Mouse (Mus musculus) cerebellum, adult 2 months (tissue): ENCODE results near the gene Fam198b. TPM values are rescaled to one million over a fixed set of nuclear protein-coding genes. Genes with fewer than 3 reads are reported as not detected.

ENCODE experiments used
- DNase-seq, 2 experiments: peaks; one replicate each; pipeline ENCODE4 v3.0.0; 2021
- H3K27ac ChIP-seq: fragments of 200-500 bp; 2 replicates; pipeline ENCODE4 v1.5.1; 2012; ENCODE audit warnings: low read length, control low read depth, inconsistent platforms; ENCODE audit not compliant: insufficient read depth
- H3K27me3 ChIP-seq: fragments of 200-500 bp; 2 replicates; pipeline ENCODE4 v1.6.1; 2012; ENCODE audit warnings: inconsistent platforms, mild to moderate bottlenecking, low read length, moderate library complexity; ENCODE audit not compliant: control insufficient read depth, insufficient read depth
- H3K4me1 ChIP-seq: fragments of 200-500 bp; 2 replicates; pipeline ENCODE4 v1.6.1; 2011; ENCODE audit warnings: low read length; ENCODE audit not compliant: control insufficient read depth, insufficient read depth
- H3K4me3 ChIP-seq: fragments of 200-500 bp; replicated peaks from 2 replicates; pipeline ENCODE3; 2011; ENCODE audit warnings: mild to moderate bottlenecking, low read depth, low read length, control low read depth; ENCODE audit not compliant: insufficient read depth
- CTCF ChIP-seq: fragments of 200-500 bp; IDR thresholded peaks from 2 replicates; pipeline ENCODE4 v1.5.1; 2011; ENCODE audit warnings: low read depth, mild to moderate bottlenecking, control low read depth, low read length, moderate library complexity, borderline replicate concordance; ENCODE audit not compliant: insufficient read depth
- POLR2A ChIP-seq: fragments of 200-500 bp; IDR thresholded peaks from 2 replicates; pipeline ENCODE4 v1.6.1; 2011; ENCODE audit warnings: low read length, control low read depth, borderline replicate concordance; ENCODE audit not compliant: insufficient read depth
- WGBS: fragments of 180-500 bp; shearing (Covaris S2); methylation state at CpG from one replicate; pipeline ENCODE4 v1.1.7; 2018; 5-methylcytosine and 5-hydroxymethylcytosine counted together
- polyA plus RNA-seq: library from polyadenylated mRNA; depleted of rRNA; stranded (reverse); fragments of >200 nt; gene quantifications from 2 replicates; pipeline ENCODE4 v1.2.3, GENCODE M21; 2012

Gene Fam198b
- polyA plus RNA-seq, 1 experiment, result 1.5 TPM

- Histone ChIP-seq H3K4me1 (no peaks in the 10 kb centered on the region), H3K4me3 (no peak overlapping the region), H3K27me3 (no peaks in the 10 kb centered on the region), H3K27ac (no peak overlapping the region)
- WGBS, result 63% methylated on average over 2 of the region's 2 CpGs
- TF ChIP-seq POLR2A (no peak), CTCF (no peak)
- DNase-seq, result no peak
These were observed 34.7 kb upstream of the Fam198b start for GRCm38 (mm10) chr3:79849621-79850020.

GRCm38 (mm10) chr3:79850656-79851055 lies 33.7 kb upstream of the Fam198b start:
- H3K27me3 ChIP-seq, result no peaks in the 10 kb centered on the region
- DNase-seq, result no peak
- no peaks in the 10 kb centered on the region for H3K4me1 ChIP-seq
- no peak for TF ChIP-seq POLR2A
- no peak for TF ChIP-seq CTCF
- WGBS, result 49% methylated on average over 6 of the region's 6 CpGs
- H3K4me3 ChIP-seq, result no peak overlapping the region
- H3K27ac ChIP-seq, result no peak overlapping the region

- H3K27me3 ChIP-seq, result no peaks in the 10 kb centered on the region
- H3K27ac ChIP-seq, result no peak overlapping the region
- no peaks in the 10 kb centered on the region for H3K4me1 ChIP-seq
- TF ChIP-seq CTCF (no peak), POLR2A (no peak)
- H3K4me3 ChIP-seq, result no peak overlapping the region
- no peak for DNase-seq
- WGBS, result 87% methylated on average over 3 of the region's 3 CpGs
These were observed 32.2 kb upstream of the Fam198b start for GRCm38 (mm10) chr3:79852108-79852507.

GRCm38 (mm10) chr3:79852654-79853166 lies 31.6 kb upstream of the Fam198b start, which contains the start of gene Tmem144:
Gene Tmem144, minus strand, starts transcription at chr3:79852773.
- Histone ChIP-seq H3K4me1 (no peaks in the 10 kb centered on the region), H3K27ac (peak within 1 kb of the TSS; percentile 55; the same call in 1 of the 2 replicates), H3K27me3 (no peaks in the 10 kb centered on the region), H3K4me3 (no peak within 1 kb of the TSS)
- no peak for TF ChIP-seq CTCF
- TF ChIP-seq POLR2A, result no peak
- DNase-seq, result peak in 1 of 2 experiments; percentile 31
- WGBS, result 61% methylated on average over 8 of the region's 8 CpGs

GRCm38 (mm10) chr3:79857780-79858179 lies 26.6 kb upstream of the Fam198b start:
- TF ChIP-seq POLR2A (no peak), CTCF (no peak)
- DNase-seq, result no peak
- Histone ChIP-seq H3K27ac (no peak overlapping the region), H3K27me3 (no peaks in the 10 kb centered on the region), H3K4me1 (no peaks in the 10 kb centered on the region), H3K4me3 (no peak overlapping the region)
- WGBS, result 46% methylated on average over 5 of the region's 5 CpGs

GRCm38 (mm10) chr3:79858221-79858620 lies 26.1 kb upstream of the Fam198b start:
- no peak for TF ChIP-seq POLR2A
- no peak for DNase-seq
- Histone ChIP-seq H3K4me3 (no peak overlapping the region), H3K27ac (no peak overlapping the region), H3K4me1 (no peaks in the 10 kb centered on the region), H3K27me3 (no peaks in the 10 kb centered on the region)
- whole genome bisulfite sequencing, result 72% methylated on average over 3 of the region's 3 CpGs

GRCm38 (mm10) chr3:79864824-79865223 lies 19.5 kb upstream of the Fam198b start:
- 59% methylated on average over 7 of the region's 7 CpGs for WGBS
- no peaks in the 10 kb centered on the region for H3K27me3 ChIP-seq
- no peak overlapping the region for H3K4me3 ChIP-seq
- no peak for DNase-seq
- H3K4me1 ChIP-seq, result 0 out of 2 replicates have a peak, but pooled peaks cover 2% of the 10 kb centered on the region
- TF ChIP-seq POLR2A, result no peak
- TF ChIP-seq CTCF, result no peak
- no peak overlapping the region for H3K27ac ChIP-seq

- Histone ChIP-seq H3K4me1 (0 out of 2 replicates have a peak, but pooled peaks cover 2% of the 10 kb centered on the region), H3K27me3 (no peaks in the 10 kb centered on the region), H3K27ac (no peak overlapping the region), H3K4me3 (no peak overlapping the region)
- 25% methylated on average over 3 of the region's 3 CpGs for WGBS
- TF ChIP-seq CTCF (no peak), POLR2A (no peak)
- DNase-seq, result no peak
These were observed 18.2 kb upstream of the Fam198b start for GRCm38 (mm10) chr3:79866089-79866488.
